Mouse (Mus musculus): Measurements from ENCODE around the gene Gm45711. TPM values are rescaled to one million over a fixed set of nuclear protein-coding genes. Genes with fewer than 3 reads are reported as not detected.
A peak's percentile ranks its signal among the peaks of the same experiment; 100 is the strongest.

Gm45711 gene
- total and polyA plus RNA-seq, 3 experiments = not detected

GRCm38 (mm10) chr8:104346706-104347105 lies 36.8 kb upstream of the Gm45711 start:
- Histone ChIP-seq H3K4me3 (ENCODE audit: low read depth, low read length) (no peak overlapping the region), H3K4me1 (ENCODE audit: insufficient read depth, low read depth, low read length) (no peaks in the 10 kb centered on the region), H3K36me3 (replicated peaks) (no peaks in the 10 kb centered on the region), H3K27me3 (ENCODE audit: insufficient read depth, low read length) (peaks cover 11% of the 10 kb centered on the region), H3K9me3 (replicated peaks) (no peaks in the 10 kb centered on the region)
- DNase-seq (ENCODE audit: low spot score) (no peak), ATAC-seq (ENCODE audit: extremely low read depth, insufficient number of reproducible peaks, low FRiP score, poor library complexity, severe bottlenecking) (no peak)
- no peak for TF ChIP-seq CTCF (IDR thresholded peaks at IDR 0.05; ENCODE audit: low read depth, low read length)
- no peak for TF ChIP-seq GATA1 (IDR thresholded peaks at IDR 0.05; ENCODE audit: borderline replicate concordance, low read length)
- TF ChIP-seq GATA2 (IDR thresholded peaks at IDR 0.05; ENCODE audit: borderline replicate concordance, low read depth, low read length) = no peak
- no peak for TF ChIP-seq TAL1 (conservative IDR thresholded peaks at IDR 0.05; ENCODE audit: low read depth, low read length)
- no peak for TF ChIP-seq POLR2AphosphoS5 (IDR thresholded peaks at IDR 0.05; ENCODE audit: insufficient replicate concordance, low read depth, low read length)

GRCm38 (mm10) chr8:104344622-104345021 lies 34.7 kb upstream of the Gm45711 start:
- Histone ChIP-seq H3K4me3 (ENCODE audit: low read depth, low read length) (no peak overlapping the region), H3K4me1 (ENCODE audit: insufficient read depth, low read depth, low read length) (peaks cover 11% of the 10 kb centered on the region), H3K27me3 (ENCODE audit: insufficient read depth, low read length) (peaks cover 27% of the 10 kb centered on the region), H3K36me3 (replicated peaks) (no peaks in the 10 kb centered on the region), H3K9me3 (replicated peaks) (no peaks in the 10 kb centered on the region)
- no peak for DNase-seq (ENCODE audit: low spot score)
- TF ChIP-seq GATA1 (IDR thresholded peaks at IDR 0.05; ENCODE audit: borderline replicate concordance, low read length) = no peak
- no peak for TF ChIP-seq CTCF (IDR thresholded peaks at IDR 0.05; ENCODE audit: low read depth, low read length)
- no peak for TF ChIP-seq TAL1 (conservative IDR thresholded peaks at IDR 0.05; ENCODE audit: low read depth, low read length)
- TF ChIP-seq GATA2 (IDR thresholded peaks at IDR 0.05; ENCODE audit: borderline replicate concordance, low read depth, low read length) = no peak
- no peak for TF ChIP-seq POLR2AphosphoS5 (IDR thresholded peaks at IDR 0.05; ENCODE audit: insufficient replicate concordance, low read depth, low read length)
- no peak for ATAC-seq (ENCODE audit: extremely low read depth, insufficient number of reproducible peaks, low FRiP score, poor library complexity, severe bottlenecking)

GRCm38 (mm10) chr8:104343957-104344356 lies 34.1 kb upstream of the Gm45711 start:
- H3K4me3 ChIP-seq (ENCODE audit: low read depth, low read length) = no peak overlapping the region
- TF ChIP-seq GATA1 (IDR thresholded peaks at IDR 0.05; ENCODE audit: borderline replicate concordance, low read length) (no peak), TAL1 (conservative IDR thresholded peaks at IDR 0.05; ENCODE audit: low read depth, low read length) (no peak), GATA2 (IDR thresholded peaks at IDR 0.05; ENCODE audit: borderline replicate concordance, low read depth, low read length) (no peak), POLR2AphosphoS5 (IDR thresholded peaks at IDR 0.05; ENCODE audit: insufficient replicate concordance, low read depth, low read length) (no peak), CTCF (IDR thresholded peaks at IDR 0.05; ENCODE audit: low read depth, low read length) (peak; percentile 74)
- ATAC-seq (ENCODE audit: extremely low read depth, insufficient number of reproducible peaks, low FRiP score, poor library complexity, severe bottlenecking) = peak; percentile 76
- H3K36me3 ChIP-seq (replicated peaks) = no peaks in the 10 kb centered on the region
- peaks cover 11% of the 10 kb centered on the region for H3K4me1 ChIP-seq (ENCODE audit: insufficient read depth, low read depth, low read length)
- no peaks in the 10 kb centered on the region for H3K9me3 ChIP-seq (replicated peaks)
- H3K27me3 ChIP-seq (ENCODE audit: insufficient read depth, low read length) = peaks cover 27% of the 10 kb centered on the region
- peak; percentile 74 for DNase-seq (ENCODE audit: low spot score)

GRCm38 (mm10) chr8:104342426-104342825 lies 32.5 kb upstream of the Gm45711 start:
- Histone ChIP-seq H3K27me3 (ENCODE audit: insufficient read depth, low read length) (peaks cover 21% of the 10 kb centered on the region), H3K4me1 (ENCODE audit: insufficient read depth, low read depth, low read length) (peaks cover 11% of the 10 kb centered on the region), H3K36me3 (replicated peaks) (no peaks in the 10 kb centered on the region), H3K9me3 (replicated peaks) (no peaks in the 10 kb centered on the region), H3K4me3 (ENCODE audit: low read depth, low read length) (no peak overlapping the region)
- ATAC-seq (ENCODE audit: extremely low read depth, insufficient number of reproducible peaks, low FRiP score, poor library complexity, severe bottlenecking) = no peak
- no peak for DNase-seq (ENCODE audit: low spot score)
- TF ChIP-seq POLR2AphosphoS5 (IDR thresholded peaks at IDR 0.05; ENCODE audit: insufficient replicate concordance, low read depth, low read length) = no peak

GRCm38 (mm10) chr8:104341678-104342077 lies 31.8 kb upstream of the Gm45711 start:
- no peak overlapping the region for H3K4me3 ChIP-seq (ENCODE audit: low read depth, low read length)
- peaks cover 11% of the 10 kb centered on the region for H3K4me1 ChIP-seq (ENCODE audit: insufficient read depth, low read depth, low read length)
- no peaks in the 10 kb centered on the region for H3K9me3 ChIP-seq (replicated peaks)
- no peaks in the 10 kb centered on the region for H3K36me3 ChIP-seq (replicated peaks)
- no peak for ATAC-seq (ENCODE audit: extremely low read depth, insufficient number of reproducible peaks, low FRiP score, poor library complexity, severe bottlenecking)
- TF ChIP-seq CTCF (IDR thresholded peaks at IDR 0.05; ENCODE audit: low read depth, low read length) (no peak), GATA2 (IDR thresholded peaks at IDR 0.05; ENCODE audit: borderline replicate concordance, low read depth, low read length) (no peak), GATA1 (IDR thresholded peaks at IDR 0.05; ENCODE audit: borderline replicate concordance, low read length) (no peak), TAL1 (conservative IDR thresholded peaks at IDR 0.05; ENCODE audit: low read depth, low read length) (no peak), POLR2AphosphoS5 (IDR thresholded peaks at IDR 0.05; ENCODE audit: insufficient replicate concordance, low read depth, low read length) (no peak)
- H3K27me3 ChIP-seq (ENCODE audit: insufficient read depth, low read length) = peaks cover 21% of the 10 kb centered on the region
- DNase-seq (ENCODE audit: low spot score) = no peak

- Histone ChIP-seq H3K36me3 (replicated peaks) (no peaks in the 10 kb centered on the region), H3K27me3 (ENCODE audit: insufficient read depth, low read length) (peaks cover 21% of the 10 kb centered on the region), H3K4me3 (ENCODE audit: low read depth, low read length) (peak overlapping the region; percentile 52; the same call in 1 of the 2 replicates), H3K4me1 (ENCODE audit: insufficient read depth, low read depth, low read length) (peaks cover 11% of the 10 kb centered on the region), H3K9me3 (replicated peaks) (no peaks in the 10 kb centered on the region)
- DNase-seq (ENCODE audit: low spot score) (no peak), ATAC-seq (ENCODE audit: extremely low read depth, insufficient number of reproducible peaks, low FRiP score, poor library complexity, severe bottlenecking) (no peak)
- TF ChIP-seq GATA2 (IDR thresholded peaks at IDR 0.05; ENCODE audit: borderline replicate concordance, low read depth, low read length) = no peak
- TF ChIP-seq POLR2AphosphoS5 (IDR thresholded peaks at IDR 0.05; ENCODE audit: insufficient replicate concordance, low read depth, low read length) = no peak
- no peak for TF ChIP-seq TAL1 (conservative IDR thresholded peaks at IDR 0.05; ENCODE audit: low read depth, low read length)
- TF ChIP-seq GATA1 (IDR thresholded peaks at IDR 0.05; ENCODE audit: borderline replicate concordance, low read length) = no peak
- no peak for TF ChIP-seq CTCF (IDR thresholded peaks at IDR 0.05; ENCODE audit: low read depth, low read length)
Observed at GRCm38 (mm10) chr8:104341106-104341561, 31.3 kb upstream of the Gm45711 start.
